Mouse (Mus musculus): ENCODE results near the gene Fndc7. TPM values are rescaled to one million over a fixed set of nuclear protein-coding genes. Genes with fewer than 3 reads are reported as not detected.

The Fndc7 gene
- polyA plus RNA-seq, 1 experiment: 0.26 TPM

DNA sequence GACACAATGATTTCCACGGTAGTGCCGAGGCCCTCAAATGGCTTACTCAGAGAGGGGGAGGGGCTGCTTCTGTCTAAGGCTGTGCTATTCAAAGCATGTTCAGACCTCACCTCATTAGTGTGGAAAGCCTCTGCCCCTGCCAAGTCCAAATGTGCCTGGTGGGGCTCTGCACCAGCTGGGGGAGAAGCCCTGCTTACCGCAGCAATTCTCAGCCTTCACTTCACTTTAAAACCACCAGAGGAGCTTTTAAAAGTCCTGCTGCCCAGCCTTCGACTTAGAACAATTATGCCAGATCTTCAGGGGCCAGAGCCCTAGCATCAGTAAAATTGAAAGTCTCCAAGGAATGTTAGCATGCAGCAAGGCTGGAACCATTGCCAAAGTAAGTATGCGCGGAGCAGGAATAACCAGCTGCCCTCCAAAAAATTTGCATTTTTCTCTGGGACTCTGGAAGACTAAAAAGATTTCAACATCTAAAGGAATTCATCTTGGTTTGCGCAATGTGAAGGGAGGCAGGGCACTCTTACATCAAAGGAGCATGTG, 31.5 kb downstream of the Fndc7 start:
- TF ChIP-seq MYOG (IDR thresholded peaks at IDR 0.05; ENCODE audit: control insufficient read depth in 1 of 3, insufficient read depth in 1 of 3, insufficient read length in 2 of 3, low read depth in 2 of 3) (peak in 1 of 3 experiments; percentile 76), MYOD1 (IDR thresholded peaks at IDR 0.05; ENCODE audit: control insufficient read depth in 1 of 3, insufficient read length in 2 of 3, low read depth in 2 of 3) (peak in 1 of 3 experiments; percentile 43), CEBPB (IDR thresholded peaks at IDR 0.05; ENCODE audit: insufficient read depth, poor library complexity, severe bottlenecking) (peak; percentile 92), POLR2AphosphoS2 (IDR thresholded peaks at IDR 0.05; ENCODE audit: insufficient read length, low read depth) (no peak)
- H3K27me3 ChIP-seq (ENCODE audit: control insufficient read depth, insufficient read depth, insufficient read length): no peaks in the 10 kb centered on the region
- H3K36me3 ChIP-seq (ENCODE audit: control insufficient read depth, insufficient read depth): no peaks in the 10 kb centered on the region
- no peaks in the 10 kb centered on the region for H3K79me2 ChIP-seq (ENCODE audit: control insufficient read depth, insufficient read depth)
- no peak overlapping the region for H3K4me3 ChIP-seq
- H3ac ChIP-seq (ENCODE audit: control insufficient read depth, insufficient read length): no peak overlapping the region
- H3K4me2 ChIP-seq (ENCODE audit: low read depth): peak overlapping the region; percentile 58

- H3K27me3 ChIP-seq (ENCODE audit: control insufficient read depth, insufficient read depth, insufficient read length): no peaks in the 10 kb centered on the region
- no peaks in the 10 kb centered on the region for H3K79me2 ChIP-seq (ENCODE audit: control insufficient read depth, insufficient read depth)
- peak overlapping the region; percentile 58 for H3K4me2 ChIP-seq (ENCODE audit: low read depth)
- H3ac ChIP-seq (ENCODE audit: control insufficient read depth, insufficient read length): no peak overlapping the region
- H3K36me3 ChIP-seq (ENCODE audit: control insufficient read depth, insufficient read depth): no peaks in the 10 kb centered on the region
- H3K4me3 ChIP-seq: no peak overlapping the region
- TF ChIP-seq USF1 (IDR thresholded peaks at IDR 0.05; ENCODE audit: low read depth) (no peak), MYOG (IDR thresholded peaks at IDR 0.05; ENCODE audit: control insufficient read depth in 1 of 3, insufficient read depth in 1 of 3, insufficient read length in 2 of 3, low read depth in 2 of 3) (no peak), POLR2A (IDR thresholded peaks at IDR 0.05; ENCODE audit: insufficient read length, low read depth) (no peak), MAX (IDR thresholded peaks at IDR 0.05; ENCODE audit: low read depth) (no peak), MYOD1 (IDR thresholded peaks at IDR 0.05; ENCODE audit: control insufficient read depth in 1 of 3, insufficient read length in 2 of 3, low read depth in 2 of 3) (no peak), TCF3 (IDR thresholded peaks at IDR 0.05; ENCODE audit: insufficient read length, low read depth) (no peak), POLR2AphosphoS2 (IDR thresholded peaks at IDR 0.05; ENCODE audit: insufficient read length, low read depth) (no peak), TCF12 (IDR thresholded peaks at IDR 0.05; ENCODE audit: insufficient read depth, poor library complexity, severe bottlenecking) (no peak), SRF (IDR thresholded peaks at IDR 0.05; ENCODE audit: control insufficient read depth, insufficient read length, low read depth) (no peak), E2F4 (IDR thresholded peaks at IDR 0.05; ENCODE audit: insufficient read depth) (no peak), REST (IDR thresholded peaks at IDR 0.05; ENCODE audit: insufficient read depth, insufficient read length) (no peak), CEBPB (IDR thresholded peaks at IDR 0.05; ENCODE audit: insufficient read depth, poor library complexity, severe bottlenecking) (no peak)
These were observed 32.1 kb downstream of the Fndc7 start for GRCm38 (mm10) chr3:108857714-108858113.

- no peak for TF ChIP-seq SRF (IDR thresholded peaks at IDR 0.05; ENCODE audit: control insufficient read depth, insufficient read length, low read depth)
- no peak for TF ChIP-seq POLR2AphosphoS2 (IDR thresholded peaks at IDR 0.05; ENCODE audit: insufficient read length, low read depth)
- no peak for TF ChIP-seq POLR2A (IDR thresholded peaks at IDR 0.05; ENCODE audit: insufficient read length, low read depth)
- TF ChIP-seq MYOD1 (IDR thresholded peaks at IDR 0.05; ENCODE audit: control insufficient read depth in 1 of 3, insufficient read length in 2 of 3, low read depth in 2 of 3): no peak
- TF ChIP-seq MYOG (IDR thresholded peaks at IDR 0.05; ENCODE audit: control insufficient read depth in 1 of 3, insufficient read depth in 1 of 3, insufficient read length in 2 of 3, low read depth in 2 of 3): no peak
- TF ChIP-seq USF1 (IDR thresholded peaks at IDR 0.05; ENCODE audit: low read depth): no peak
- TF ChIP-seq MAX (IDR thresholded peaks at IDR 0.05; ENCODE audit: low read depth): no peak
- TF ChIP-seq E2F4 (IDR thresholded peaks at IDR 0.05; ENCODE audit: insufficient read depth): no peak
- TF ChIP-seq TCF3 (IDR thresholded peaks at IDR 0.05; ENCODE audit: insufficient read length, low read depth): no peak
- TF ChIP-seq REST (IDR thresholded peaks at IDR 0.05; ENCODE audit: insufficient read depth, insufficient read length): no peak
- no peak for TF ChIP-seq TCF12 (IDR thresholded peaks at IDR 0.05; ENCODE audit: insufficient read depth, poor library complexity, severe bottlenecking)
- no peak for TF ChIP-seq CEBPB (IDR thresholded peaks at IDR 0.05; ENCODE audit: insufficient read depth, poor library complexity, severe bottlenecking)
- Histone ChIP-seq H3K4me2 (ENCODE audit: low read depth) (no peak overlapping the region), H3K27me3 (ENCODE audit: control insufficient read depth, insufficient read depth, insufficient read length) (no peaks in the 10 kb centered on the region), H3ac (ENCODE audit: control insufficient read depth, insufficient read length) (no peak overlapping the region), H3K36me3 (ENCODE audit: control insufficient read depth, insufficient read depth) (no peaks in the 10 kb centered on the region), H3K79me2 (ENCODE audit: control insufficient read depth, insufficient read depth) (no peaks in the 10 kb centered on the region), H3K4me3 (no peak overlapping the region)
These were observed 32.7 kb downstream of the Fndc7 start for GRCm38 (mm10) chr3:108857124-108857470.

DNA sequence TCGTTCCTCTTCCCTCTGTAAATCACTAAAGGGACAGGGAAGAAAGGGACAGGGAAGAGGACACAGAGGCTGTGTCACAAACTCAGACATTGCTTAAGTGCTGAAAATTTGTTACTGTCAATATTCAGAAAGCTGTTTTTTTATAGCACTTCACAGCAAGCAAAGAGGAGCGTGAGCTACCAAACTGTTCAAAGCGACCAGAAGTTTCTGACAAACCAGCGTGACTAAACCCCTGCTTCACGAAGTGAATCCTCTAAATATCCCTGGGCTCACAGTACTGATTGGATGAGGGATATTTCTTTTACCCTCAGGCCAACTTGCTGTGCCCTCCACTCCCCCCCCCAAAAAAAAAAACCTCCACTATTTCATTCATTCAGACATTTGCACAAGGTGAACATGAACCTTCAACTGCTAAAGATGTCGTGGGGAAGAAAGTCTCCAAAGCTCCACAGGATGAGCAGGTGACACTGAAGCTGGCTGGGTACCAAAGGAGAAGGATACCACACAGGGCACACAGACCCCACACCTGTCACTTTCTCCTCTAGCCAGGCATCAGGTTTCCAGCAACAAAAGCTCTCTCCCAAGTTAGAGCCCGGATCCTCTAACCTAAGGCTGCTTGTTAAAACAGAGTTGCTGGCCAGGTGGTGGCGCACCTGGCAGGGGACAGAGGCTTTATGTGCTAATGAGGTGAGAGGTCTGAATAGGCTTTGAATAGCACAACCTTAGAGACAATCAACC, 33.3 kb downstream of the Fndc7 start:
- Histone ChIP-seq H3ac (ENCODE audit: control insufficient read depth, insufficient read length) (no peak overlapping the region), H3K36me3 (ENCODE audit: control insufficient read depth, insufficient read depth) (no peaks in the 10 kb centered on the region), H3K79me2 (ENCODE audit: control insufficient read depth, insufficient read depth) (no peaks in the 10 kb centered on the region), H3K27me3 (ENCODE audit: control insufficient read depth, insufficient read depth, insufficient read length) (no peaks in the 10 kb centered on the region), H3K4me2 (ENCODE audit: low read depth) (peak overlapping the region; percentile 73), H3K4me3 (no peak overlapping the region)
- TF ChIP-seq MYOG (IDR thresholded peaks at IDR 0.05; ENCODE audit: control insufficient read depth in 1 of 3, insufficient read depth in 1 of 3, insufficient read length in 2 of 3, low read depth in 2 of 3) (peak in 1 of 3 experiments; percentile 71), USF1 (IDR thresholded peaks at IDR 0.05; ENCODE audit: low read depth) (no peak), MYOD1 (IDR thresholded peaks at IDR 0.05; ENCODE audit: control insufficient read depth in 1 of 3, insufficient read length in 2 of 3, low read depth in 2 of 3) (peak in 2 of 3 experiments; percentile 60 to 77)

GRCm38 (mm10) chr3:108855864-108856263, 33.9 kb downstream of the Fndc7 start:
- no peak overlapping the region for H3ac ChIP-seq (ENCODE audit: control insufficient read depth, insufficient read length)
- TF ChIP-seq TCF12 (IDR thresholded peaks at IDR 0.05; ENCODE audit: insufficient read depth, poor library complexity, severe bottlenecking) (no peak), MYOD1 (IDR thresholded peaks at IDR 0.05; ENCODE audit: control insufficient read depth in 1 of 3, insufficient read length in 2 of 3, low read depth in 2 of 3) (no peak), MAX (IDR thresholded peaks at IDR 0.05; ENCODE audit: low read depth) (no peak), POLR2AphosphoS2 (IDR thresholded peaks at IDR 0.05; ENCODE audit: insufficient read length, low read depth) (no peak), REST (IDR thresholded peaks at IDR 0.05; ENCODE audit: insufficient read depth, insufficient read length) (no peak), E2F4 (IDR thresholded peaks at IDR 0.05; ENCODE audit: insufficient read depth) (no peak), MYOG (IDR thresholded peaks at IDR 0.05; ENCODE audit: control insufficient read depth in 1 of 3, insufficient read depth in 1 of 3, insufficient read length in 2 of 3, low read depth in 2 of 3) (no peak), SRF (IDR thresholded peaks at IDR 0.05; ENCODE audit: control insufficient read depth, insufficient read length, low read depth) (no peak), POLR2A (IDR thresholded peaks at IDR 0.05; ENCODE audit: insufficient read length, low read depth) (no peak), TCF3 (IDR thresholded peaks at IDR 0.05; ENCODE audit: insufficient read length, low read depth) (no peak), CEBPB (IDR thresholded peaks at IDR 0.05; ENCODE audit: insufficient read depth, poor library complexity, severe bottlenecking) (no peak), USF1 (IDR thresholded peaks at IDR 0.05; ENCODE audit: low read depth) (no peak)

More at GRCm38 (mm10) chr3:108855864-108856263, 33.9 kb downstream of the Fndc7 start:
- H3K79me2 ChIP-seq (ENCODE audit: control insufficient read depth, insufficient read depth): no peaks in the 10 kb centered on the region
- no peaks in the 10 kb centered on the region for H3K27me3 ChIP-seq (ENCODE audit: control insufficient read depth, insufficient read depth, insufficient read length)
- peak overlapping the region; percentile 73 for H3K4me2 ChIP-seq (ENCODE audit: low read depth)
- no peaks in the 10 kb centered on the region for H3K36me3 ChIP-seq (ENCODE audit: control insufficient read depth, insufficient read depth)
- no peak overlapping the region for H3K4me3 ChIP-seq
